Mouse (Mus musculus) MEL-GATA-1-ER (cell line): Measurements from ENCODE around the gene Cdca8.

Experiments
- DNase-seq: peaks from one replicate; pipeline ENCODE4 v3.0.0-alpha.2; 2012; ENCODE audit warnings: low read depth; ENCODE audit errors: extremely low read depth

Cdca8 gene

DNA sequence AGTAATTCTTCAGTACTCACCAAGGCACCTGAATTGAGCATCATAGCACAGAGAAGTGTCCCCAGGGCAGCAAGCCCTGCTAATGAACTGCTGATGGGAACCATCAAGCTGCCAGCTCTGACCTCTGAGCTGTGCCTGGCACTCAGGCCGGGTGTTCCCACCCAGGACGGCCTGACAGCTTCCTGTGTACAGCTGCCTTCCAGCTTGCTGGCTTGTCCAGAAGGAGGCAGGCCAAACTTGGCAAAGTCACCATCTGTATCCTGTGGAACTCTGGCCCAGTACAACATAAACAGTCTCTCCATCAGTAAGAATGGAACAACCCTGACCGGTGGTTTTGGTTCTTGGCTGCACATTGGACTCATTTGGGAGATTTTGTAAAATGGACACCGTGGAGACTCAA, 14.4 kb upstream of the Cdca8 start:
- no peak for DNase-seq

- DNase-seq = no peak
Measured at GRCm38 (mm10) chr4:124951036-124951433, 11.9 kb upstream of the Cdca8 start.

GRCm38 (mm10) chr4:124950181-124951035, 11.3 kb upstream of the Cdca8 start:
- DNase-seq = no peak

- no peak for DNase-seq
Measured at GRCm38 (mm10) chr4:124949488-124949887, 10.4 kb upstream of the Cdca8 start.

DNA sequence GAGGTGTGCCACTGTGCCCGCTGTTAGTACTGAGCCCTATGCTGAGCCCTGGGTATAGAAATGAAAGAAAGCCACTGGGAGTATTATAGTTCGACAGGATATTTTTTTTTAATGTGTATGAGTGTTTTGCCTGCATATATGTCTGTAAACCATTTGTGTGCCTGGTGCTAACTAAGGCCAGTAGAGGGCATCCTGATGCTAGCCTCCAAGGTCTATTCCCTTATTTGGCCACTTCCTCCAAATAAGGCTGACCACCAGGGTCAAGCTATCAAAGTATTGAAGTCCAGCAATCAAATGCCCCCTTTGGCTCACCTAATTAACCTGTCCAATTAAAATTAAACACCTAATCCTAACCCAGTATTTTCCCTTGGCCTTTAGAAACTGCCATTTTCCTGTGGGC, 5.8 kb upstream of the Cdca8 start:
- no peak for DNase-seq

DNA sequence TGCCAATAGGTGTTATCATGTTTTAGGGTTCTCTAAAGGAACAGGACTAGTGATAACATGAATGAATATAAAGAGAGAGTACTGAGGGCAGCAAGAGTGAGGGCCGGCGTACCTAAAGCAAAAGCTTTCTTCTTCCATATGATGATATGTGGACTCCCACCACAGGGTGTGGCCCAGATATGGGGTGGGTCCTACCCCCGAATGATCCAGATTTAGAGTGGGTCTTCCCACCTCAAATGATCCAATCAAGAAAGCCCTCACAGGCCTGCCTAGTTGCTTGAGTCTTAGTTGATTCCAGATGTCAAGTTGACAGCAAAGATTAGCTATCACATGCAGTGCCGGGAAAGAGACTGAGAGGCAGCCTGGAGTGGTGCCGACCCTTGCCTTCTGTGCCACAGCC, 4.7 kb upstream of the Cdca8 start:
- DNase-seq = no peak

GRCm38 (mm10) chr4:124943022-124943421, 3.9 kb upstream of the Cdca8 start:
- peak; percentile 42 for DNase-seq

GRCm38 (mm10) chr4:124936613-124937471, 2.3 kb downstream of the Cdca8 start, which contains the start of gene 9930104L06Rik:
9930104L06Rik (plus strand) TSS chr4:124937048.
- peak; percentile 98 for DNase-seq

GRCm38 (mm10) chr4:124928102-124928501, 11.0 kb downstream of the Cdca8 start:
- no peak for DNase-seq

DNA sequence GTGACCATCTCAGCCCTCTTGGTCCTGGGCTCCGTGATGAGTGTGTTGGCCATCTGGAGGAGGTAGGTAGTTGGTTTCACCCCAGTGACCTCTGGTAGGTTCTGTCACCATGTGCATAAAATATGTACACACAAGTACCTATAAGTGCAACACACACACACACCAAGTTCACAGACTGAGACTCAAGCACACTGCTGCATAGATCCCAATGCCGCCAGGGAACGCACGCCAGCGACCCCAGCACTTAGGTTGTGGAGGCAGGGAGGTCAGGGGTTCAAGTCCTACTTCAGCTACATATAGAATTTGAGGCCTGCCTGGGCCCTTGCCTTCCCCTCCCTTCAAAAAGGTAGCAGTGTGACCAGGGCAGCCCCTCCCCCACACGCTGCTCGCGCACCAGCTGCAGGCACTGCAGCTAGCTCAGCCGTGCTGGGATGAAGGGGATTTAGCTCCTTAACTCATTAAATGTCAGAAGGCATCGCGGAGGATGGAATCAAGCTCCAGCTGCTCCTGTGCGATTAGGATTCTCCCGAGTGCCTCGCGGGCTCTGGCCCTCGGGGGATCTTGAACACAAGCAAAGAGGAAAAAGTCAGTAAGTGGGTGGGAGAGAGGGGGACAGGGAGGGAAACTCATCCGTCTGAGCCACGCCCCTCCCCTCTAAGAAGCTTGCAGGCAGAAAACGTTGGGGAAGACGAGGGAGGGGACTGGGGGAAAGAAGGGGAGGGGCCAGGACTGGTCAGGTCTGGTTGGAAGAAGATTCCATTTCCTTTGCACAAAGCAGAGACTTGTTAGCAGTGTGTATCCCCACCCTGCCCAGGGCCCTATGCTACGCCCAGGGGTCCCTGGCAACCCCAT, 32.9 kb downstream of the Cdca8 start:
- no peak for DNase-seq

GRCm38 (mm10) chr4:124905417-124905816, 33.7 kb downstream of the Cdca8 start:
- DNase-seq = no peak

GRCm38 (mm10) chr4:124899906-124900305, 39.2 kb downstream of the Cdca8 start:
- peak; percentile 33 for DNase-seq

- no peak for DNase-seq
Measured at GRCm38 (mm10) chr4:124898428-124898827, 40.7 kb downstream of the Cdca8 start.

DNA sequence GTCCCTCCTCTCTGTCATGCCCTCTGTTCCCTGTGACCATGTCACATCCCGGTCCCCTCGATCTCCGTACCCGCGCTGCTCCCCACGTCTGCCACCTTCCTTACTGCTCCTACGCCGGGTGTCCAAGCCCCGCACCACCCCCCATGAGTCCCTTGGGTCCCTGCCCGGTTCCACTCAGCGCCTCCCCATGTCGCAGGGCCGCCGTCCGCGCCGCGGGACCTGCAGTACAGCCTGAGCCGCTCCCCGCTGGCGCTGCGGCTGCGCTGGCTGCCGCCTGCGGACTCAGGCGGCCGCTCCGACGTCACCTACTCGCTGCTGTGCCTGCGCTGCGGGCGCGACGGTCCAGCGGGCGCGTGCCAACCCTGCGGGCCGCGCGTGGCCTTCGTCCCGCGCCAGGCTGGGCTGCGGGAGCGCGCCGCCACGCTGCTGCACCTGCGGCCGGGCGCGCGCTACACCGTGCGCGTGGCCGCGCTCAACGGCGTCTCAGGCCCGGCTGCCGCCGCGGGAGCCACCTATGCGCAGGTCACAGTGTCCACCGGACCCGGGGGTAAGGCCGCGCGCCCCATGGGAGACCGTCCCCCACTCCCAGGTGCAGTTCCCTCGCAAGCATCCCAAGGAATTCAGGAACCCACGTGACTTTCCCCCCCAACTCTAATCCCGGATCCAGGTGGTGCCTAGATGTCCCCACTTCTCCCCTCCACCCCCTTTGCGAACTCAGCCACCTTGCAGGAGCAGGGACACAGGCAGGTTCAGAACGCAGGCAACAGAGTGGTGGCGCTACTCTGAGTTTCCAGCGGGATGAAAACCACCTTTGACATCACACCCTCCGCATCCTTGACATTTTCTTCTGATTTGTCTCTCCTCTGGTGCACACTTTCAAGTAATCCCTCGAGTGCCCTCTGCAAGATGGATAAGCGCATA, 44.3 kb downstream of the Cdca8 start:
- no peak for DNase-seq

GRCm38 (mm10) chr4:124893769-124894168, 45.3 kb downstream of the Cdca8 start:
- DNase-seq = no peak

DNA sequence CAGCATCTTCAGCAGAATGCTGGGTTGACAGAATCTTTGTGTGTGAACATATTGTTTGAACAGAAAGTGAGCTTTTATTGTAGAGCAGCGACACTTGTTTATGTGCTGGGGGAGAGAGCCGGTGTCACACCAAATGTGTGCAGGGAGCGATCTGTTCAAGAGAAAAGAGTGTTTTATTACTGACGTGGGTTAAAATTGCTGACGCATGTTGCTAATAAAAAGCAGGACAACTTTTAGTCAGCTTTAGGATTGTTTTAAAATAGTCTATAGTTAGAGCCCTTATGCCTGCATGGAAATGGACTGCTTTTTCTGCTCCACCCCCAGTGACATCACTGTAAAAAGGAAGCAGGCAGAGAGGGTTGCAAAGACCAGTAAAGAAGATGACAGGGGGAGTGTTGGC, 48.3 kb downstream of the Cdca8 start:
- DNase-seq = no peak

DNA sequence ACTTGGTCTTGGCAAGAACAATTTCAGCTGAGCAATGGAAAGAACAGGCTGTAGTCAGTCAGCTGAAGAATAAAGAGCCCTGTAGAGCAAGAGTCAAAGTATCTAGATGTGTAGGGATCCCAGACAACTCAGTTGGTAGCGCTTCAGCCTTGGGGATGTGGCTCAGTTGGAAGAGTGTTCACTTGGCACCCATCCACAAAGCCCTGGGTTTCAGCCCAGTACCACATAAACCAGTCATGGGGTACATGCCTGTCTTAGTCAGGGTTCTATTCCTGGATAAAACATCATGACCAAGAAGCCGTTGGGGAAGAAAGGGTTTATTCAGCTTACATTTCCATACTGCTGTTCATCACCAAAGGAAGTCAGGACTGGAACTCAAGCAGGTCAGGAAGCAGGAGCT, 49.2 kb downstream of the Cdca8 start:
- no peak for DNase-seq

- DNase-seq = no peak
Measured at GRCm38 (mm10) chr4:124888702-124889101, 50.4 kb downstream of the Cdca8 start.

- DNase-seq = no peak
Measured at GRCm38 (mm10) chr4:124882151-124882729, 56.9 kb downstream of the Cdca8 start.

GRCm38 (mm10) chr4:124881341-124881908, 57.7 kb downstream of the Cdca8 start:
- no peak for DNase-seq
